Mouse (Mus musculus): Measurements from ENCODE around the gene Ttc33. TPM values are rescaled to one million over a fixed set of nuclear protein-coding genes. Genes with fewer than 3 reads are reported as not detected.
A peak's percentile ranks its signal among the peaks of the same experiment; 100 is the strongest.

The Ttc33 gene
- polyA plus RNA-seq, 1 experiment from 2014 or later, result 46.4 TPM

- Histone ChIP-seq H3K27me3 (ENCODE audit: insufficient read depth, low read length) (peaks cover 17% of the 10 kb centered on the region), H3K4me2 (replicated peaks; ENCODE audit: low read depth, low read length) (peak within 1 kb of the TSS; percentile 100), H3K36me3 (ENCODE audit: insufficient read depth, low read length) (no peaks in the 10 kb centered on the region), H3K27ac (ENCODE audit: low read length) (no peak within 1 kb of the TSS), H3K9ac (replicated peaks; ENCODE audit: low read length) (peak within 1 kb of the TSS; percentile 75), H3K9me3 (ENCODE audit: low read length) (no peaks in the 10 kb centered on the region), H3K4me3 (ENCODE audit: low read length) (peak within 1 kb of the TSS; percentile 70), H3K4me1 (ENCODE audit: insufficient read depth, low read length) (peaks cover 44% of the 10 kb centered on the region)
- under 1% methylated on average over 58 of the region's 61 CpGs for WGBS
- peak; percentile 95 for ATAC-seq (ENCODE audit: low FRiP score, low TSS enrichment)
These were observed 58.9 kb downstream of the Ttc33 start, which contains the start of gene Ptger4 for GRCm38 (mm10) chr15:5243959-5244905. Gene Ptger4, minus strand, starts transcription at chr15:5244187.

GRCm38 (mm10) chr15:5250182-5250581 lies 64.9 kb downstream of the Ttc33 start:
- H3K4me1 ChIP-seq (ENCODE audit: insufficient read depth, low read length), result no peaks in the 10 kb centered on the region
- no peak for ATAC-seq (ENCODE audit: low FRiP score, low TSS enrichment)
- no peaks in the 10 kb centered on the region for H3K9me3 ChIP-seq (ENCODE audit: low read length)
- H3K4me3 ChIP-seq (ENCODE audit: low read length), result no peak overlapping the region
- H3K36me3 ChIP-seq (ENCODE audit: insufficient read depth, low read length), result no peaks in the 10 kb centered on the region
- 80% methylated on average over 4 of the region's 4 CpGs for WGBS
- 0 out of 2 replicates have a peak, but pooled peaks cover 4% of the 10 kb centered on the region for H3K27me3 ChIP-seq (ENCODE audit: insufficient read depth, low read length)
- no peak overlapping the region for H3K27ac ChIP-seq (ENCODE audit: low read length)
- H3K4me2 ChIP-seq (replicated peaks; ENCODE audit: low read depth, low read length), result no peak overlapping the region
- H3K9ac ChIP-seq (replicated peaks; ENCODE audit: low read length), result no peak overlapping the region

- Histone ChIP-seq H3K36me3 (ENCODE audit: insufficient read depth, low read length) (no peaks in the 10 kb centered on the region), H3K4me1 (ENCODE audit: insufficient read depth, low read length) (peaks cover 24% of the 10 kb centered on the region), H3K27ac (ENCODE audit: low read length) (no peak overlapping the region), H3K9ac (replicated peaks; ENCODE audit: low read length) (no peak overlapping the region), H3K4me2 (replicated peaks; ENCODE audit: low read depth, low read length) (no peak overlapping the region), H3K4me3 (ENCODE audit: low read length) (no peak overlapping the region), H3K27me3 (ENCODE audit: insufficient read depth, low read length) (no peaks in the 10 kb centered on the region), H3K9me3 (ENCODE audit: low read length) (no peaks in the 10 kb centered on the region)
- 20% methylated on average over 5 of the region's 5 CpGs for WGBS
- ATAC-seq (ENCODE audit: low FRiP score, low TSS enrichment), result peak; percentile 80
These were observed 74.9 kb downstream of the Ttc33 start for GRCm38 (mm10) chr15:5260183-5260582.

GRCm38 (mm10) chr15:5261004-5261403 lies 75.7 kb downstream of the Ttc33 start:
- H3K27me3 ChIP-seq (ENCODE audit: insufficient read depth, low read length), result no peaks in the 10 kb centered on the region
- peaks cover 24% of the 10 kb centered on the region for H3K4me1 ChIP-seq (ENCODE audit: insufficient read depth, low read length)
- 44% methylated on average over 3 of the region's 3 CpGs for WGBS
- H3K4me2 ChIP-seq (replicated peaks; ENCODE audit: low read depth, low read length), result no peak overlapping the region
- no peak overlapping the region for H3K27ac ChIP-seq (ENCODE audit: low read length)
- no peak overlapping the region for H3K9ac ChIP-seq (replicated peaks; ENCODE audit: low read length)
- H3K9me3 ChIP-seq (ENCODE audit: low read length), result no peaks in the 10 kb centered on the region
- no peaks in the 10 kb centered on the region for H3K36me3 ChIP-seq (ENCODE audit: insufficient read depth, low read length)
- no peak for ATAC-seq (ENCODE audit: low FRiP score, low TSS enrichment)
- no peak overlapping the region for H3K4me3 ChIP-seq (ENCODE audit: low read length)

GRCm38 (mm10) chr15:5262095-5262667 lies 76.9 kb downstream of the Ttc33 start:
- Histone ChIP-seq H3K36me3 (ENCODE audit: insufficient read depth, low read length) (no peaks in the 10 kb centered on the region), H3K4me3 (ENCODE audit: low read length) (no peak overlapping the region), H3K27me3 (ENCODE audit: insufficient read depth, low read length) (no peaks in the 10 kb centered on the region), H3K9me3 (ENCODE audit: low read length) (no peaks in the 10 kb centered on the region), H3K4me2 (replicated peaks; ENCODE audit: low read depth, low read length) (peak overlapping the region; percentile 35; the same call in 1 of the 2 replicates), H3K4me1 (ENCODE audit: insufficient read depth, low read length) (peaks cover 24% of the 10 kb centered on the region), H3K27ac (ENCODE audit: low read length) (no peak overlapping the region), H3K9ac (replicated peaks; ENCODE audit: low read length) (no peak overlapping the region)
- peak; percentile 75; the same call in 1 of the 2 replicates for ATAC-seq (ENCODE audit: low FRiP score, low TSS enrichment)
- 63% methylated on average over 13 of the region's 13 CpGs for WGBS

GRCm38 (mm10) chr15:5262874-5263504 lies 77.7 kb downstream of the Ttc33 start:
- Histone ChIP-seq H3K4me1 (ENCODE audit: insufficient read depth, low read length) (peaks cover 24% of the 10 kb centered on the region), H3K27ac (ENCODE audit: low read length) (no peak overlapping the region), H3K9me3 (ENCODE audit: low read length) (no peaks in the 10 kb centered on the region), H3K27me3 (ENCODE audit: insufficient read depth, low read length) (no peaks in the 10 kb centered on the region), H3K4me3 (ENCODE audit: low read length) (0 out of 2 replicates have a peak overlapping the region, but pooled peaks have one; percentile 5), H3K4me2 (replicated peaks; ENCODE audit: low read depth, low read length) (peak overlapping the region; percentile 35), H3K36me3 (ENCODE audit: insufficient read depth, low read length) (no peaks in the 10 kb centered on the region), H3K9ac (replicated peaks; ENCODE audit: low read length) (no peak overlapping the region)
- peak; percentile 69 for ATAC-seq (ENCODE audit: low FRiP score, low TSS enrichment)
- WGBS, result 27% methylated on average over 10 of the region's 10 CpGs

- H3K27ac ChIP-seq (ENCODE audit: low read length), result no peak overlapping the region
- 81% methylated on average over 3 of the region's 3 CpGs for WGBS
- H3K9me3 ChIP-seq (ENCODE audit: low read length), result no peaks in the 10 kb centered on the region
- no peaks in the 10 kb centered on the region for H3K27me3 ChIP-seq (ENCODE audit: insufficient read depth, low read length)
- ATAC-seq (ENCODE audit: low FRiP score, low TSS enrichment), result no peak
- peaks cover 14% of the 10 kb centered on the region for H3K4me1 ChIP-seq (ENCODE audit: insufficient read depth, low read length)
- H3K4me3 ChIP-seq (ENCODE audit: low read length), result no peak overlapping the region
- H3K9ac ChIP-seq (replicated peaks; ENCODE audit: low read length), result no peak overlapping the region
- H3K36me3 ChIP-seq (ENCODE audit: insufficient read depth, low read length), result no peaks in the 10 kb centered on the region
- no peak overlapping the region for H3K4me2 ChIP-seq (replicated peaks; ENCODE audit: low read depth, low read length)
These were observed 80.8 kb downstream of the Ttc33 start for GRCm38 (mm10) chr15:5266095-5266494.

Other genes with a start within 250 kb of the Ttc33 start
- gene C7, start 121.8 kb upstream of the Ttc33 start, polyA plus RNA-seq (2015; fragmentation: Nextera tagmentation; extraction: Ambion mirVana), result 0.11 and 0.18 TPM in 2 replicates
- 1.3 and 2.6 TPM in 2 replicates for gene Card6, start 77.0 kb upstream of the Ttc33 start, polyA plus RNA-seq (2015; fragmentation: Nextera tagmentation; extraction: Ambion mirVana)
- gene Rpl37, start 68.9 kb upstream of the Ttc33 start, polyA plus RNA-seq (2015; fragmentation: Nextera tagmentation; extraction: Ambion mirVana), result 410 and 416 TPM in 2 replicates
- gene Prkaa1, start 41.7 kb upstream of the Ttc33 start, polyA plus RNA-seq (2015; fragmentation: Nextera tagmentation; extraction: Ambion mirVana), result 22.4 and 24.7 TPM in 2 replicates
- gene Ptger4, start 58.7 kb downstream of the Ttc33 start, polyA plus RNA-seq (2015; fragmentation: Nextera tagmentation; extraction: Ambion mirVana), result 5.2 and 5.4 TPM in 2 replicates

Measured in kidney, embryonic 16.5 days (tissue).